Mouse (Mus musculus) embryonic facial prominence, embryonic 15.5 days (tissue): ENCODE measurements around the gene Ankrd63. TPM values are rescaled to one million over a fixed set of nuclear protein-coding genes. Genes with fewer than 3 reads are reported as not detected.

Source experiments
- ATAC-seq: fragments of 200-750 bp; cut with Nextera tagmentation; 2 replicates; pipeline ENCODE4 v1.8.0; 2017; ENCODE audit warnings: low read depth, moderate TSS enrichment; ENCODE audit not compliant: insufficient number of reproducible peaks, low FRiP score, low TSS enrichment
- H3K27ac ChIP-seq: fragments of 300-500 bp; sonication (generic); replicated peaks from 2 replicates; pipeline ENCODE4 v1.5.1; 2015; ENCODE audit warnings: mild to moderate bottlenecking, inconsistent platforms
- H3K27me3 ChIP-seq: fragments of 300-500 bp; sonication (generic); 2 replicates; pipeline ENCODE4 v1.6.1; 2015; ENCODE audit warnings: inconsistent platforms
- H3K36me3 ChIP-seq: fragments of 300-500 bp; sonication (generic); 2 replicates; pipeline ENCODE4 v1.6.1; 2015; ENCODE audit warnings: mild to moderate bottlenecking, inconsistent platforms
- H3K4me1 ChIP-seq: fragments of 300-500 bp; sonication (generic); 2 replicates; pipeline ENCODE4 v1.6.1; 2015; ENCODE audit warnings: inconsistent platforms
- H3K4me2 ChIP-seq: fragments of 300-500 bp; sonication (generic); replicated peaks from 2 replicates; pipeline ENCODE4 v1.6.1; 2015; ENCODE audit warnings: mild to moderate bottlenecking, inconsistent platforms
- H3K4me3 ChIP-seq: fragments of 300-500 bp; sonication (generic); replicated peaks from 2 replicates; pipeline ENCODE4 v1.5.1; 2015; ENCODE audit warnings: mild to moderate bottlenecking, inconsistent platforms
- H3K9ac ChIP-seq: fragments of 300-500 bp; sonication (generic); 2 replicates; pipeline ENCODE4 v1.6.1; 2015; ENCODE audit warnings: inconsistent platforms
- H3K9me3 ChIP-seq: fragments of 300-500 bp; sonication (generic); replicated peaks from 2 replicates; pipeline ENCODE4 v1.6.1; 2016; ENCODE audit warnings: inconsistent platforms
- WGBS: fragments of 180-500 bp; shearing (Covaris S2); methylation state at CpG from one replicate; pipeline ENCODE4 v1.1.7; 2015; 5-methylcytosine and 5-hydroxymethylcytosine counted together
- polyA plus RNA-seq: library from polyadenylated mRNA; unstranded; fragments of >200 nt; fragmentation: Nextera tagmentation; extraction: Ambion mirVana; gene quantifications from 2 replicates; pipeline ENCODE4 v1.2.1, GENCODE M21; 2015

Gene Ankrd63
- polyA plus RNA-seq, 1 experiment from 2014 or later, result 0.19 TPM

GRCm38 (mm10) chr2:118669245-118669644 is 34.5 kb downstream of the Ankrd63 start:
- 0 out of 2 replicates have a peak, but pooled peaks cover 6% of the 10 kb centered on the region for H3K4me1 ChIP-seq

DNA sequence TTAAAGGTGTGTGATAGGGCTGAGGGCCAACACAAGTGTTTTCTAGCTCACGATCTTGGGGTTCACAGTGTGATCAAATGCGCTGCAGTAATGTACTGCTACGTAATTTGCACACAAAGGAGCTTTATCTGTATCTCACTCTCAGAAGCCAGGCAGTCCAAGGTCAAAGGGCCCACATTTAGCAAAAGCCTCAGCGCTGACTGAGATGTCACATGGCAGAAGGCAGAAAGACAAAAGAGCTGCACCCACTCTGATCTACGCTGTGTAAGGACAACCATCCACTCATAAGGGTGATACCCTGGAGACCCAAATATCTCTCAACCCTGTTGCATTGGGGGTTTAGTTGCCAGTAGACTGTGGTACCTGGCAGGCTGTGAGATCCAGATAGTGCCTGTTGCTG is 36.6 kb downstream of the Ankrd63 start:
- Histone ChIP-seq H3K9ac (no peak overlapping the region), H3K4me2 (no peak overlapping the region), H3K27ac (no peak overlapping the region), H3K9me3 (no peaks in the 10 kb centered on the region), H3K27me3 (peaks cover 17% of the 10 kb centered on the region), H3K36me3 (no peaks in the 10 kb centered on the region), H3K4me3 (no peak overlapping the region), H3K4me1 (peaks cover 19% of the 10 kb centered on the region)
- ATAC-seq, result no peak
- 74% methylated on average over 5 of the region's 5 CpGs for WGBS

More at GRCm38 (mm10) chr2:118669245-118669644, 34.5 kb downstream of the Ankrd63 start:
- 29% methylated on average over 6 of the region's 6 CpGs for WGBS
- Histone ChIP-seq H3K27me3 (peaks cover 17% of the 10 kb centered on the region), H3K27ac (peak overlapping the region; percentile 44; the same call in 1 of the 2 replicates), H3K36me3 (no peaks in the 10 kb centered on the region), H3K4me3 (no peak overlapping the region), H3K4me2 (no peak overlapping the region), H3K9me3 (no peaks in the 10 kb centered on the region), H3K9ac (no peak overlapping the region)
- peak; percentile 5; the same call in 1 of the 2 replicates for ATAC-seq

GRCm38 (mm10) chr2:118665616-118666015 is 38.1 kb downstream of the Ankrd63 start:
- no peak overlapping the region for H3K9ac ChIP-seq
- H3K4me2 ChIP-seq, result no peak overlapping the region
- ATAC-seq, result no peak
- no peaks in the 10 kb centered on the region for H3K9me3 ChIP-seq
- H3K27me3 ChIP-seq, result peaks cover 17% of the 10 kb centered on the region
- no peak overlapping the region for H3K4me3 ChIP-seq
- WGBS, result 76% methylated on average over 4 of the region's 4 CpGs
- no peak overlapping the region for H3K27ac ChIP-seq
- H3K36me3 ChIP-seq, result no peaks in the 10 kb centered on the region
- peaks cover 19% of the 10 kb centered on the region for H3K4me1 ChIP-seq

- H3K27ac ChIP-seq, result no peak overlapping the region
- 63% methylated on average over 3 of the region's 3 CpGs for WGBS
- H3K9me3 ChIP-seq, result no peaks in the 10 kb centered on the region
- H3K4me2 ChIP-seq, result no peak overlapping the region
- H3K9ac ChIP-seq, result no peak overlapping the region
- H3K36me3 ChIP-seq, result no peaks in the 10 kb centered on the region
- peaks cover 17% of the 10 kb centered on the region for H3K27me3 ChIP-seq
- H3K4me3 ChIP-seq, result no peak overlapping the region
- H3K4me1 ChIP-seq, result peaks cover 21% of the 10 kb centered on the region
- ATAC-seq, result no peak
Observed at GRCm38 (mm10) chr2:118664975-118665516, 38.7 kb downstream of the Ankrd63 start.

DNA sequence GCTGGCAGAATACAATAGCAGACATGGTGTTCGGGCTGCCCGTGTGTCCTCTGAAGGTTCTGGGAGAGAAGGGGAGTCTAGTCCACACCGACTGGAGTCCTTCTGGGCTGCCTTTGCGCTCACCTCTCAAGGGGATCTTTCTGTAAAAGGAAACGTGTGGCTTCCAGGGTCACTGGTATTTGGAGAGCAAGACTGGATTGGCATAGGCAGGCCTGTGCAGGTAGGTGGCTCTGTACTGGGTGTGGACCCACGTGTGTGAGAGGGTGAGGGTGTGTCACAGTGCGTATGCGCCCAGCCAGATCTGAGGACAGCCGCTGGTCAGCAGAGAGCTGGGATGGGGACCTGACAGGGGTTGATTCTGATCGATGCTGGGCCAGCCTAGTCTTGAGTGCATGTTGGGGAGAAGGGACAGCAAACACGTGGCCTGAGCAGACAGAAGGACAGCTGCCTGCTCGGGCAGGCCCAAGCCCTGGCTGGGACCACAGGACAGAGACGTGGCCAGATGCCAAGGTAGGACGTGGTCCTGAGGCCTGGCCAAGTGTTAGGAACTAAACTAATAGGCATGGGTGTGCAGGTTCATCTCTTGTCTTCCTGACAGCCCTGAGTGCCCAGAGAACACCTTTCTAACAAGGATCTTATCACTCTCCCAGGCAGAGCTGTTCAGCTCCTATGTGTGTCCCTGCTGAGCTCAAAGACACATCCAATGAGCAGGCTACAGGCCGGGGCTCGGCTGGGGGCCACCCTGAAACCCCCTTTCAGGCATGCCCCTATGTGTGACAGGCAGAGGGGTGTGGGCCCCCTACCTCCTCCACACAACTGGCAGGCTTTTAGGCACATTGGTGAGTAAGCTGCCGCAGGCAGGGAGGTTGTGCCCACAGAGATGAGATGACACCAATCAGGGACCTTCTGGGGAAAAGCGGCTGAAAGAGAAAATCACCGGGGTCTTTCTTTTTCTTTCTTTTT is 39.7 kb downstream of the Ankrd63 start:
- 0 out of 2 replicates have a peak, but pooled peaks have one; percentile 43 for ATAC-seq
- no peak overlapping the region for H3K9ac ChIP-seq
- peak overlapping the region; percentile 34; the same call in 1 of the 2 replicates for H3K27ac ChIP-seq
- no peaks in the 10 kb centered on the region for H3K9me3 ChIP-seq
- peaks cover 17% of the 10 kb centered on the region for H3K27me3 ChIP-seq
- H3K4me2 ChIP-seq, result peak overlapping the region; percentile 54
- H3K4me1 ChIP-seq, result peaks cover 28% of the 10 kb centered on the region
- 44% methylated on average over 19 of the region's 19 CpGs for WGBS
- H3K36me3 ChIP-seq, result no peaks in the 10 kb centered on the region
- H3K4me3 ChIP-seq, result peak overlapping the region; percentile 37

- WGBS, result 1% methylated on average over 37 of the region's 37 CpGs
- Histone ChIP-seq H3K9ac (no peak within 1 kb of the TSS), H3K4me3 (peak within 1 kb of the TSS; percentile 37), H3K9me3 (no peaks in the 10 kb centered on the region), H3K27me3 (peaks cover 17% of the 10 kb centered on the region), H3K4me2 (peak within 1 kb of the TSS; percentile 54), H3K27ac (peak within 1 kb of the TSS; percentile 34; the same call in 1 of the 2 replicates), H3K36me3 (no peaks in the 10 kb centered on the region), H3K4me1 (peaks cover 30% of the 10 kb centered on the region)
- ATAC-seq, result 0 out of 2 replicates have a peak, but pooled peaks have one; percentile 19
Observed at GRCm38 (mm10) chr2:118662902-118663803, 40.6 kb downstream of the Ankrd63 start, which contains the start of gene Pak6. TSS of gene Pak6 (plus strand) at chr2:118663303.

GRCm38 (mm10) chr2:118661891-118662290 is 41.9 kb downstream of the Ankrd63 start:
- H3K27ac ChIP-seq, result no peak overlapping the region
- ATAC-seq, result no peak
- no peak overlapping the region for H3K4me3 ChIP-seq
- H3K27me3 ChIP-seq, result peaks cover 17% of the 10 kb centered on the region
- no peaks in the 10 kb centered on the region for H3K9me3 ChIP-seq
- H3K36me3 ChIP-seq, result no peaks in the 10 kb centered on the region
- H3K4me1 ChIP-seq, result peaks cover 35% of the 10 kb centered on the region
- H3K4me2 ChIP-seq, result no peak overlapping the region
- 77% methylated on average over 9 of the region's 9 CpGs for WGBS
- H3K9ac ChIP-seq, result no peak overlapping the region

DNA sequence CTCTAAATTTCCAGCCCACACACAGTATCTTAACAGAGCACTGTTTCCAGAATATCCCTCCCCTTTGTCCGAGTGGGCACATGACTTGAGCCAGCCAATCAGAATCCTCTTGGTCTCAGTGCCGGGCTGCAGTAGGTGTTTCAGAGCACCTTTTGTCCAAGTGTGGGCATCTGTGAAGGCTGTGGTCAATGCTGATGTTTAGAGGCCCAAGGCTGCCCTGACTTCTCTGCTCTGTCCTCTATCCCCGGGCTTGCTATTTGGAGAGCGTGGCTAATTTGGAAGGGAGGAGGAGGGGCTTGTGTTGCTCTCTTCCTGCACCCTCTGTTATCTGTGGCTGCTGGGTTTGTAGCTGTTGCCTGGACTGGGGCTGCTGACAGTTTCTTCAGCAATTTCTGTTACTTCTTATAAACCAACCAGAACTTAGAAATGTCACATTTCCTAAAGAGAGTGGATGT is 43.7 kb downstream of the Ankrd63 start:
- Histone ChIP-seq H3K27ac (no peak overlapping the region), H3K9ac (no peak overlapping the region), H3K36me3 (no peaks in the 10 kb centered on the region), H3K4me3 (peak overlapping the region; percentile 41), H3K4me1 (peaks cover 43% of the 10 kb centered on the region), H3K9me3 (no peaks in the 10 kb centered on the region), H3K27me3 (peaks cover 17% of the 10 kb centered on the region), H3K4me2 (peak overlapping the region; percentile 46)
- 4% methylated on average over 4 of the region's 4 CpGs for whole genome bisulfite sequencing
- peak; percentile 52; the same call in 1 of the 2 replicates for ATAC-seq

DNA sequence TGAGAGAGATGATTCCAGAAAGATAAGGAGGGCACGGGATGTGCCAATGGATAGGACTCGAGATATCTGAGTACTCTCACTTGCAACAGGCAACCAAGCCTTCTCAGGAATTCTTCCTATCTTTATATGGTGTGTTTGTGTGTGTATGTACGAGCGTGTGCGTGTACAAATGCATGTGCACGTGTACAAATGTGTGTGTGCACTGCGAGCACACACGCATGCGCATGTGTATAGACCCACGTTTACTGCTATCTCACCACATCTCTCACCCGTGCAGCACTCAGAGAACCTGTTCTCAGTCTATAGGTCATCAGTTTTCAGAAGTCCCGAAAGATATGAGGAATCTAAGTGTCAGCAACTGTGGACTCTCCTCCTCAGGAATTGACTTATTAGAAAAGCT is 44.3 kb downstream of the Ankrd63 start:
- 84% methylated on average over 12 of the region's 12 CpGs for WGBS
- H3K9ac ChIP-seq, result no peak overlapping the region
- H3K4me2 ChIP-seq, result peak overlapping the region; percentile 46

GRCm38 (mm10) chr2:118659077-118659476 is 44.7 kb downstream of the Ankrd63 start:
- Histone ChIP-seq H3K9me3 (no peaks in the 10 kb centered on the region), H3K27me3 (peaks cover 10% of the 10 kb centered on the region), H3K27ac (peak overlapping the region; percentile 68), H3K4me1 (peaks cover 45% of the 10 kb centered on the region), H3K4me2 (no peak overlapping the region), H3K4me3 (no peak overlapping the region), H3K9ac (no peak overlapping the region), H3K36me3 (no peaks in the 10 kb centered on the region)
- ATAC-seq, result no peak
- 77% methylated on average over 1 of the region's 1 CpGs for whole genome bisulfite sequencing

More for the DNA sequence above, 44.3 kb downstream of the Ankrd63 start:
- Histone ChIP-seq H3K36me3 (no peaks in the 10 kb centered on the region), H3K4me1 (peaks cover 43% of the 10 kb centered on the region), H3K27ac (no peak overlapping the region; the same call in 1 of the 2 replicates), H3K4me3 (peak overlapping the region; percentile 41), H3K27me3 (peaks cover 14% of the 10 kb centered on the region), H3K9me3 (no peaks in the 10 kb centered on the region)
- ATAC-seq, result no peak
